Mouse (Mus musculus) embryonic facial prominence, embryonic 11.5 days (tissue): ENCODE results near the gene Pnpla2. TPM values are rescaled to one million over a fixed set of nuclear protein-coding genes. Genes with fewer than 3 reads are reported as not detected.

ENCODE experiments used
- ATAC-seq: fragments of 200-750 bp; cut with Nextera tagmentation; replicated peaks from 2 replicates; pipeline ENCODE4 v1.8.0; 2017; ENCODE audit warnings: low read depth; ENCODE audit not compliant: insufficient number of reproducible peaks, low FRiP score, low TSS enrichment
- DNase-seq: peaks from one replicate; pipeline ENCODE4 v3.0.0-alpha.2; 2015; ENCODE audit warnings: low spot score
- H3K27ac ChIP-seq: fragments of 300-500 bp; sonication (generic); replicated peaks from 2 replicates; pipeline ENCODE4 v1.5.1; 2014; ENCODE audit warnings: mild to moderate bottlenecking, low read depth, low read length, control low read depth
- H3K27me3 ChIP-seq: fragments of 300-500 bp; sonication (generic); 2 replicates; pipeline ENCODE4 v1.6.1; 2014; ENCODE audit warnings: mild to moderate bottlenecking, low read length, moderate library complexity, mixed read lengths; ENCODE audit not compliant: control insufficient read depth, insufficient read depth
- H3K36me3 ChIP-seq: fragments of 300-500 bp; sonication (generic); replicated peaks from 2 replicates; pipeline ENCODE4 v1.6.1; 2014; ENCODE audit warnings: low read depth, mild to moderate bottlenecking, low read length, moderate library complexity, mixed read lengths; ENCODE audit not compliant: control insufficient read depth, insufficient read depth
- H3K4me1 ChIP-seq: fragments of 300-500 bp; sonication (generic); 2 replicates; pipeline ENCODE4 v1.6.1; 2014; ENCODE audit warnings: low read length, mixed read lengths; ENCODE audit not compliant: control insufficient read depth, insufficient read depth
- H3K4me2 ChIP-seq: fragments of 300-500 bp; sonication (generic); 2 replicates; pipeline ENCODE4 v1.6.1; 2014; ENCODE audit warnings: low read depth, mild to moderate bottlenecking, control low read depth, low read length, moderate library complexity
- H3K4me3 ChIP-seq: fragments of 300-500 bp; sonication (generic); 2 replicates; pipeline ENCODE4 v1.5.1; 2014; ENCODE audit warnings: low read depth, low read length, control low read depth
- H3K9ac ChIP-seq: fragments of 300-500 bp; sonication (generic); replicated peaks from 2 replicates; pipeline ENCODE4 v1.6.1; 2014; ENCODE audit warnings: mild to moderate bottlenecking, control low read depth, low read length
- H3K9me3 ChIP-seq: fragments of 300-500 bp; sonication (generic); replicated peaks from 2 replicates; pipeline ENCODE4 v1.6.1; 2016; ENCODE audit warnings: mild to moderate bottlenecking, low read length, inconsistent platforms, mixed read lengths; ENCODE audit not compliant: control insufficient read depth
- WGBS: fragments of 180-500 bp; shearing (Covaris S2); extraction: QIAGEN DNeasy Blood & Tissue Kit; methylation state at CpG from one replicate; pipeline ENCODE4 v1.1.7; 2014; 5-methylcytosine and 5-hydroxymethylcytosine counted together
- polyA plus RNA-seq: library from polyadenylated mRNA; unstranded; fragments of >200 nt; fragmentation: Nextera tagmentation; extraction: Ambion mirVana; gene quantifications from 2 replicates; pipeline ENCODE4 v1.2.1, GENCODE M21; 2014

Pnpla2 gene
- polyA plus RNA-seq, 1 experiment from 2014 or later, result 11.1 TPM

DNA sequence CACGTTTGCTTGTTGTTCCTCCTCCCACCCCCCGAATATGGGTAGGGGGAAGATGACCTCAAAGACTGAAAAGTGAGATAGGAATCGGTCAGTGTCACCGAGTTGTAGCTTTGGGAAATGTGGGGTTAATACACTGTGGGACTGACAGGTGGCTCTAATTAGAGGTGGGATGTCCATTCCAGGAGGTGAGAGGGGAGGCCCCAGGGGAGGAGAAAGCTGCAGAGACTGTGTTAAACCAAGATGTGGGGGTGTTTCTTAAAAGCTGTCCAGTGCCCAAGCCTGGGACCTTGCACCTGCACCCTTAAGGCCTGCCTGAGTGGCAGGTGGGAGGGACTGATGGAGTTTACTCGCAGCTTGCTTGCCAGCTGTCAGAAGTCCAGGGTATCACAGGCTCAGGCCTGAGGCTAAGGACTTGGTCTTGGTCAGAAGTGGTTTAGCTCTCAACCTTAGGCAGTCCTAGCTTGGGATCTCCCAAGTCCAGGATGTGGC, 7.4 kb downstream of the Pnpla2 start:
- peaks cover 47% of the 10 kb centered on the region for H3K27me3 ChIP-seq
- no peaks in the 10 kb centered on the region for H3K36me3 ChIP-seq
- ATAC-seq (no peak), DNase-seq (no peak)
- H3K4me2 ChIP-seq, result peak overlapping the region; percentile 76; the same call in 1 of the 2 replicates
- H3K4me1 ChIP-seq, result peaks cover 17% of the 10 kb centered on the region
- H3K9ac ChIP-seq, result peak overlapping the region; percentile 45
- H3K27ac ChIP-seq, result no peak overlapping the region
- 15% methylated on average over 5 of the region's 5 CpGs for WGBS
- H3K9me3 ChIP-seq, result no peaks in the 10 kb centered on the region
- H3K4me3 ChIP-seq, result peak overlapping the region; percentile 30; the same call in 1 of the 2 replicates

DNA sequence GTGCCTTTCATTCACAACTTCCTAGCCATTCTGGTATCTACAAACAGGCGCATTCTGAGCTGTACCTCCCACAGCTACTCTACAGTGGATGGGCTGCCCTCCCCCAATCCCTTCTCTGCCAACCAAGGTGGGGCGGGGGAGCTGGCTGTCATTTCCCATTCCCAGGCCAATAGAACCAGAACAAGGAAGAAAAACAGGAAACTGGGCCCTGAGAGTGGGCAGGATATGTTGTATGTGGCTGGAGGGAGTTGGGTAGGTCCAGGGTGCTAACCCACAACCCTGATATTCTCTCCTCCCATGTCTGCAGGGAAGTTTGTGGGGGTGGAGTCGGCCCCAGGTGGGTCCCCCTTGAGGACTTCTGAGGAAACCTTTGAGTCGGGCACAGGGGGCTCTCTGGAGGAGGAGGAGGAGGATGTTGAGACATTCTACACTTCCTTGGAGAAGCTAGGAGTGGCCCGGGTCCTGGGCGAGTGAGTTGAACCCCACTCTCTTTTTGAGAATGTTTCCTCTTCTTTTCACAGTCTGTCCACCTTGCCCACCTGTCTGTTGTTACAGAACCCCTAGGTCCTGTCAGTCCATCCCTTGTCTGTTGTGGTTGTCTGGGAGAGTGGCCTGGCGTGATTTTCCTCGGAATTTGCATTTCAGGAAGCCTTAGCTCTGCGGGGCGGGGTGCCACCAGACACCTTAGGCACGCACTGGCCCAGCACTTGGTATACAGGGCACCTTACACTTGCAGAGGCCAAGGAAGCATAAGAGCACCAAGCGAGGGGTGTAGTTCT, 9.0 kb downstream of the Pnpla2 start:
- no peaks in the 10 kb centered on the region for H3K36me3 ChIP-seq
- no peaks in the 10 kb centered on the region for H3K9me3 ChIP-seq
- peaks cover 28% of the 10 kb centered on the region for H3K4me1 ChIP-seq
- no peak for DNase-seq
- H3K27me3 ChIP-seq, result peaks cover 47% of the 10 kb centered on the region
- WGBS, result 28% methylated on average over 12 of the region's 12 CpGs
- no peak for ATAC-seq
- peak overlapping the region; percentile 27 for H3K9ac ChIP-seq
- H3K4me2 ChIP-seq, result no peak overlapping the region
- no peak overlapping the region for H3K27ac ChIP-seq
- H3K4me3 ChIP-seq, result no peak overlapping the region; the same call in 1 of the 2 replicates

DNA sequence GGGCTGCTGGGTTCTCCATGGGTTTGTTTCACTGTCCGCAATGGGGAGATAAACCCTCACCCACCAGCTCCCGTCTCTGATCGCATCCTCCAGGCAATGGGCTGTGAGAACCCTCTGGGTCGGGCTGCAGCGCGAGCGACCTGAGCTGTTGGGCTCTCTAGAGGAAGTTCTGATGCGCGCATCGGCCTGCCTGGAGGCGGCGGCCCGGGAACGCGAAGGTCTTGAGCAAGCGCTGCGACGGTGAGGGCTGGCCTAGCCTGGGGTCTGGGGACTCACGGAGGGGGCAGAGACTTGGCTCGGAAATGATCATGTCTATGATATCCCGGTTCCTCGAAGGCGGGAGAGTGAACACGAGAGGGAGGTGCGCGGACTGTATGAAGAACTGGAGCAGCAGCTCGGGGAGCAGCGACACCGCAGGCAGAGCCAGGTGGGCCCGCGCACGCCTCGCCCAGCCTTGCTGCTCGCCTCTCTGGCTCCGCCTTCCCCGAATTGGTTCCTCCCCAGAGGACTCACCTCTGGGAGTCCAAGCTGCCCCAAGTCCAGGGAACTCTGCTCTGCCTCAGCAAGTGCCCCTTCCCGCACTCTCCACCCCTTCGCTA, 9.7 kb downstream of the Pnpla2 start:
- Histone ChIP-seq H3K4me2 (peak overlapping the region; percentile 29), H3K4me3 (peak overlapping the region; percentile 23), H3K27me3 (peaks cover 47% of the 10 kb centered on the region), H3K9ac (peak overlapping the region; percentile 27), H3K4me1 (peaks cover 33% of the 10 kb centered on the region), H3K9me3 (no peaks in the 10 kb centered on the region), H3K36me3 (no peaks in the 10 kb centered on the region), H3K27ac (no peak overlapping the region)
- DNase-seq (no peak), ATAC-seq (no peak)
- WGBS, result 4% methylated on average over 38 of the region's 38 CpGs

DNA sequence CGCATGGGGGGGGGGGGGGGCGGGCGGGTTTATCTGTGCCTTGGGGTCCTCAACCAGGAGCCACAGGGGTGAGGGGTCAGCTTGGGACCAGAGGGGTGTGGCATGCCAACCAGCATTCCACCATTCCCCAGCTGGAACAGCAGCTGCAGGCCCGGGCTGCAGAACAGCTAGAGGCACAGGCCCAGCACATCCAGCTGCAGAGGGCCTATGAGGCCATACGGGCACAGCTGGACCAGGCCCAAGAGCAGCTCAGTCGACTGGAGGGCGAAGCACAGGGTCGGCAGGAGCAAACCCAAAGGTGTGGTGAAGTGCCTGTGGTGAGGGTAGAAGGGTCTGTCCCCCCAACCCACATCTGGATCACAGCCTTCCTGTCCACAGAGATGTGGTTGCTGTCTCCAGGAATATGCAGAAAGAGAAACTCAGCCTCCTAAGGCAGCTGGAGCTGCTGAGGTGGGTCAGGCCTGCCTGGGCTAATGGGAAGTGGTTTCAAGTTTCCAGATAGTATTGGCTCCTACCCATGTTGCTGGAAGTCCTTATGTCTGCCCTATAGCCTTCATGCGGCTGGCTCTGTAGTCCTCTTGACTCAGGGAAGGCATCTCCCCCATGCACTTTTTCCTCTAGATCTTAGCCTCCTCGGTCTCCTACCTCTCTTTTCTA, 10.5 kb downstream of the Pnpla2 start:
- WGBS, result 34% methylated on average over 8 of the region's 10 CpGs
- H3K9ac ChIP-seq, result no peak overlapping the region; the same call in 1 of the 2 replicates
- no peak for DNase-seq
- peaks cover 6% of the 10 kb centered on the region; the same call in 1 of the 2 replicates for H3K36me3 ChIP-seq
- no peaks in the 10 kb centered on the region for H3K9me3 ChIP-seq
- H3K27me3 ChIP-seq, result peaks cover 44% of the 10 kb centered on the region
- no peak overlapping the region for H3K27ac ChIP-seq
- H3K4me1 ChIP-seq, result peaks cover 33% of the 10 kb centered on the region
- no peak overlapping the region for H3K4me2 ChIP-seq
- no peak for ATAC-seq
- H3K4me3 ChIP-seq, result no peak overlapping the region

DNA sequence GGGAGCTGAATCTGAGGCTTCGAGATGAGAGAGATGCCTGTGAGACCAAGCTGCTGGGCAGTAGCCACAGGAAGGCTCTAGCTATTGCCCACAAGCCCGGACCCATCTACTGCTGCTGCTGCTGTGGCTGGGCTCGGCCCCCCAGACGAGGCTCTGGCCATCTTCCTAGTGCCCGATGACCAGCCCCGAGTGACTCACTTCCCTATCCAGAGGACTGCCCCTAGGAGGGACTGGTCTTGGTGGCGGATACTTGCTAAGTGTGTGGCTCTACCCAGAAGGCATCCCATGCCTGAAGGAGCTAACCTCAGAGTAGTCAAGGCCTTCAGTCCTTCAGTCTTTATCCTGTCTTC, 11.0 kb downstream of the Pnpla2 start:
- ATAC-seq (no peak), DNase-seq (no peak)
- H3K4me1 ChIP-seq, result peaks cover 33% of the 10 kb centered on the region
- H3K4me2 ChIP-seq, result no peak overlapping the region
- peaks cover 7% of the 10 kb centered on the region; the same call in 1 of the 2 replicates for H3K36me3 ChIP-seq
- H3K27me3 ChIP-seq, result peaks cover 40% of the 10 kb centered on the region
- no peaks in the 10 kb centered on the region for H3K9me3 ChIP-seq
- H3K9ac ChIP-seq, result no peak overlapping the region
- H3K4me3 ChIP-seq, result no peak overlapping the region
- no peak overlapping the region for H3K27ac ChIP-seq
- 75% methylated on average over 7 of the region's 7 CpGs for WGBS

DNA sequence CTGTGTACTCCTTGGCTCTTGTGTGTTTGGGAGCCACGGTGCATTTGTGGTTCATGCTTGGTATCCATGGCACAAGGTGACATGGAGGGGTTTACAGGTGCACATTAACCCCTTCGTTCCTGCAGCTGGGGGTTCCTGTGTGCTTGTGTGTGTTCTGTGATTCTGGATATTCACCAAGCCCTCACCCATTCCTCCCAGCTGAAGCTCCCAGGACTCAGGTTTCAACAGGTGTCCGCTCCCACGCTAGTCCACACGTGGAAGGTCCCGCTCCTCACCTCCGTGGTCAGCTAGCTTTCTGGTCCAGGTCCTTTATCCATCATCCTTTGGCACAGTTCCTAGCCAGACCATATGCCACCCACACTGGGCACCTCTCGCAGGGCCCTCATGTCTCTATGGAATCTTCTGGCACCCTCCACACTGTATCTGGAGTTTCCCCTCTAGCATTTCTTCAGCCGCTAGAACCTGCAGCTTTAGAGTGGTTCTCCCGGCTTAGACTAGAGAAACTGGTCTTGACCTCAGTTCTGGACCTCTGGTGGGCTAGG, 11.7 kb downstream of the Pnpla2 start:
- H3K27ac ChIP-seq, result no peak overlapping the region; the same call in 1 of the 2 replicates

DNA sequence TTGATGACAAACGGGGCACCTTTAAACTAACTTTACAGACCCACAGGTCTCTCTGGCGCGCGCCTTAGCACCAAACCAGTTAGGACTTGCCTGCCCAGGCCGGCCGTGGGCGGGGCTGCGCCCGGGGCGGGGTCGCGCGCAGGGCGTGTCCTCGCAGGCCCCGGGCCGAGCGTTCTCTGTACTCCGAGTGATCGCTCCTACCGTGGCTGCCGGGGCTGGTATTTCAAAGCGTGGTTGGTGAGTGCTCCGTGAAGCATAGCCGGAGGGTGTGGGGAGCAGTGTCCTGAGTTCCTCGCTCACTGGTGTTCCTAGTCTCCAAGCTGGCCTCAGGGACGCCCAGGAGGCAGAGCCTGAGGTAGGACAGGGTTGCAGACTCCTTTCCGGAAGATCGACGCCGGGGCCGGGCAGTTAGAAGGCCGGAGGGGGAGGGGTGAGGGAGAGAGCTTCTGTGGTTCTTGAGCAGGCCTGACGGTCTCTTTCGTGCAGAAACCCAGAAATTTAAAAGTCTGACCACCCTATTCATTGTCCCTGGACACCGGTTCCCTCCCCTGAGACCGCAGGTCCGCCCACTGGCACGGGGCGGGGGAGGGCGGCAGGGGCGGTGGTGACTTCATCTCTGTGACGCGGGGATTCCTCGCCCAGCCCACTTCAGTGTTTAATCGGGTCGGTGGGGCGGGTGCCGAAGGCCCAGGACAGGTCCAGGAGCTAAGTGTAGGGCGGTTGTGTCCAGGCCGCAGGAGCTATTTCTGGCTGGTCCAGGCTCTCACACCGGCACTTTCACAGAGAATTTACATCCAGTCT, 12.4 kb downstream of the Pnpla2 start, which contains the start of gene Cd151:
Gene Cd151, plus strand, starts transcription at position 163 of the 801 bp plus-strand sequence.
- Histone ChIP-seq H3K4me1 (peaks cover 27% of the 10 kb centered on the region), H3K4me2 (peak within 1 kb of the TSS; percentile 74), H3K27me3 (peaks cover 29% of the 10 kb centered on the region), H3K9ac (peak within 1 kb of the TSS; percentile 80), H3K27ac (peak within 1 kb of the TSS; percentile 67), H3K4me3 (peak within 1 kb of the TSS; percentile 67), H3K36me3 (peaks cover 7% of the 10 kb centered on the region; the same call in 1 of the 2 replicates), H3K9me3 (no peaks in the 10 kb centered on the region)
- ATAC-seq (peak; percentile 36), DNase-seq (peak; percentile 88)
- WGBS, result under 1% methylated on average over 52 of the region's 52 CpGs

More for the DNA sequence above, 11.7 kb downstream of the Pnpla2 start:
- Histone ChIP-seq H3K4me3 (peak overlapping the region; percentile 67), H3K4me2 (peak overlapping the region; percentile 74), H3K9me3 (no peaks in the 10 kb centered on the region), H3K27me3 (peaks cover 36% of the 10 kb centered on the region), H3K36me3 (peaks cover 7% of the 10 kb centered on the region; the same call in 1 of the 2 replicates), H3K9ac (peak overlapping the region; percentile 80), H3K4me1 (peaks cover 32% of the 10 kb centered on the region)
- WGBS, result 61% methylated on average over 10 of the region's 10 CpGs
- ATAC-seq, result no peak
- DNase-seq, result no peak
